Mouse (Mus musculus): Measurements from ENCODE around the gene Shc1. TPM values are rescaled to one million over a fixed set of nuclear protein-coding genes. Genes with fewer than 3 reads are reported as not detected.

Shc1 gene
- polyA plus RNA-seq, 1 experiment from 2014 or later: 48.0 TPM

DNA sequence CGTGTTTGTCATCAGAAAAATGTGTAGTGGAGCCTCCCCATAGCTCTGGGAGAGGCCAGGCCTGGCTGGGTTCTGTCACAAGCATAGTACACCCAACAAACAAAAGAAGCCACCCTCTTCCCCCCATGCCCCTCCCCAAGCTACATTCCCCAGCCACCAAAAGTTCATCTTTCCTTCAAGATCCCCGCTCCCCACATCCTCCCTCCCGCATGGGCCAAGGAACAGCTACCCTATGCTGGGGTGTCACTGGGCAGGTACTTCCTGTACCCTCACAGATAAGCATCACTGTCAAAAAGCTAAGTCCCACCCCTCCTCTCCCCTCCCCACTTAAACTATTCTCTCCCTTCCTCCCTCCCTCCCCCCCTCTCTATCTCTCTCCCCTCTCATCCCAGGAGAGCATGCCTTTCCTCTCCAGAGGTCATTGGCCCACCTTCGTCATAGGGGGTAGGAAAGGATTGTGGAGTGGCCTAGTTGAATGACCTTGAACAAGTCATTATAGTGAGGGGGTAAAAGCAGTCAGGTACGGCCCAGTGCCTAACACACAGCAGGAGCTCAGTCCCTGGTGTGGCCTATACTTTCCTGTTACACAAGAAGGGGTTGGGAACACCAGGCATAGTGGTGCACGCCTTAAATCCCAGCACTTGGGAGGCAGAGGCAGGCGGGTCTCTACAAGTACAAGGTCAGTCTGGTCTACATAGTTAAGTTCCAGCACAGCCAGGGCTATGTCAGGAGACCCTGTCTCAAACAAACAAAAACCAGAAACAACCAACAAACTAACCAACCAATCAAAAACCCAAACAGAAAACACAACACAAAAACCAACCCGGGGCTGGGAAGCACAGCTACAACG is 36.0 kb upstream of the Shc1 start:
- no peaks in the 10 kb centered on the region for H3K27me3 ChIP-seq (ENCODE audit: control insufficient read depth, insufficient read depth, low read length)
- no peaks in the 10 kb centered on the region for H3K4me1 ChIP-seq (ENCODE audit: control insufficient read depth, insufficient read depth, low read length)
- H3K4me3 ChIP-seq (ENCODE audit: low read depth, low read length): no peak overlapping the region
- DNase-seq (ENCODE audit: low spot score) (no peak), ATAC-seq (ENCODE audit: insufficient read depth, low FRiP score, low TSS enrichment) (no peak)
- WGBS: 86% methylated on average over 9 of the region's 9 CpGs
- no peak overlapping the region for H3K4me2 ChIP-seq (ENCODE audit: low read depth)
- no peak overlapping the region for H3K27ac ChIP-seq (ENCODE audit: low read depth, low read length)
- no peaks in the 10 kb centered on the region for H3K9me3 ChIP-seq (ENCODE audit: control insufficient read depth, low read length)
- no peaks in the 10 kb centered on the region for H3K36me3 ChIP-seq (ENCODE audit: control insufficient read depth, insufficient read depth, low read length)
- H3K9ac ChIP-seq (ENCODE audit: low read length): no peak overlapping the region

DNA sequence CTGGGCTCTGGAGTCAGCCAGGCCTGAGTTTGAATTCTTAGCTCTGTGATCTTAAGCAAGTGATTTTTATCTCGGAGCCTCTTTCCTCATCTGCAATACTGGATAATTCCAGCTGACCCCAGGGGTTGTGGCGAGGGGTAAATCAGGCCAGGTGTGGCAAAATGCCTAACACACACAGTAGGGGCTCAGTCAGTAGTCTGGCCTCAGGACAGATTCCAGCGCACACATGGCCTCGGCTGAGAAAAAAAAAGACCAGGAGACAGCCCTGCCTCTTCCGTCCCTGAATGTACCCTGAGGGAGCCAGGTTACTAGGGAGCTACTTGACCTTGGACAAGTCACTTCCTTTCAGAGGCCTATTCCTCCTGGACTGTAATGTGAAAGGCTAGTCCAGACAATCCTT is 35.3 kb upstream of the Shc1 start:
- WGBS: 86% methylated on average over 5 of the region's 5 CpGs
- no peaks in the 10 kb centered on the region for H3K9me3 ChIP-seq (ENCODE audit: control insufficient read depth, low read length)
- ATAC-seq (ENCODE audit: insufficient read depth, low FRiP score, low TSS enrichment) (no peak), DNase-seq (ENCODE audit: low spot score) (no peak)
- no peak overlapping the region for H3K9ac ChIP-seq (ENCODE audit: low read length)
- no peak overlapping the region for H3K27ac ChIP-seq (ENCODE audit: low read depth, low read length)
- H3K4me3 ChIP-seq (ENCODE audit: low read depth, low read length): no peak overlapping the region
- no peak overlapping the region for H3K4me2 ChIP-seq (ENCODE audit: low read depth)
- no peaks in the 10 kb centered on the region for H3K27me3 ChIP-seq (ENCODE audit: control insufficient read depth, insufficient read depth, low read length)
- no peaks in the 10 kb centered on the region for H3K36me3 ChIP-seq (ENCODE audit: control insufficient read depth, insufficient read depth, low read length)
- H3K4me1 ChIP-seq (ENCODE audit: control insufficient read depth, insufficient read depth, low read length): no peaks in the 10 kb centered on the region

DNA sequence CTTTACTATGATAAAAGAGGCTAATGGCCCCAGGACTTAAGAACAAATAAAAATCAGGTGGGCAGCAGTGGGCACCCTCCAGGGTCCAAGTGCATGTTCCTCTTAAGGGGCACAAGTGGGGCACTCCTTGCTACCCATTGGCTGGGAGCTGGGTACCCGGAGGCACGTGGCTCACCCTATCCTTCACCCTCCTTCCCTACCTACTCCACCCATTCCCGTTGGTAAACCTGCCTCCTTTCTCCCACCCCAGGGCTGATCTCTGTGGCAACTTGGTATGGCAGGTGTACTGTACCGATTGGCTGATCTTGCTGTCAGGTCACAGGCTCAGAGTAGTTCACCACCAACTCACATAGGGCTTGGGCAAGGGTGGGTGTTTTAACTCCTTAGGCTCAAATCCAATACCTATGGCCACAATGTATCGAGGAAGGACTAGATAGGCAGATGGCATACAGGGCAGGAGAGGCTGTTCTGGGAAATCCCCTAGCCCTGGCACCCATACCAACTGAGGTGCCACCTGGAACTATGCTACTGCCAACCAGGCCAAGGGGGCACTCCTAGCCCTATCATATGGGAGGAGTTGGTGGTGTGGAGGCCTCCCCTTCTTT is 34.5 kb upstream of the Shc1 start:
- no peak overlapping the region for H3K4me3 ChIP-seq (ENCODE audit: low read depth, low read length)

DNA sequence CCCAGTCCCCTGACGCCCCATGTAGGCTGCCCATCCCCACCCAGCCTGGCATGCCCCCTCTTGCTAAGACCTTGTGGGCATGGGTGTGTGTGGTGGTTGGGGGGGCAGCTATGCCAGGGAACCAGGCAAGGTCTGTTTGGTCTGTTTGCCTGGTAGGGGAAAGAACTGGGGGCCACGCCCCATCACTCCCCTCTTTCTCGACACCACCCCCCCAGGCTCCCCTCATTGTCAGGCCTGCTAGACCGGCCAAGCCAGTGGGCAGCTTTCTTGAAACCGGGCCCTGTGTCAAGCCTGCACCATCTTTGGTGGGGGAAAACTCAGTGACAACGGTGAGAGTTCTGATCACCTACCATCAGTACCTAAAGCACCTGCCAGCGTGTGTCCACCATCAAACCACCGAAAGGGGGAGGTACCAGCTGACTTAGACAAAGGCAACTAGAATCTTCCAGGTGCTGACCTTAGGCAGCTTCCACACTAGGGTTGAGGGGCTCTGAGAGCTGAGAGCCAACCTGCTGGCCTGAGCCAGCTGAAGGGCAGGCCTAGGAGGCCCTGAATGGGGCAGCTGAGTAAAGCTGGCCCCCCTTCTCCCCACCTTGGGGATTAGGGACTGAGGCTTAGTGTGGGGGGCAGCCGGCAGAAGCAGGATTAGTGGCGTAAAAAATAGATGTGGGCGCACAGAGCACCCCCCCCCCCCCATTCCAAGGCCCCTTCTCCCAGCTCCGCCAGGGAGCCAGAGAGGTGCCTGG is 33.7 kb upstream of the Shc1 start:
- H3K4me2 ChIP-seq (ENCODE audit: low read depth): no peak overlapping the region
- H3K4me1 ChIP-seq (ENCODE audit: control insufficient read depth, insufficient read depth, low read length): no peaks in the 10 kb centered on the region
- DNase-seq (ENCODE audit: low spot score) (no peak), ATAC-seq (ENCODE audit: insufficient read depth, low FRiP score, low TSS enrichment) (no peak)
- H3K9ac ChIP-seq (ENCODE audit: low read length): no peak overlapping the region
- H3K27me3 ChIP-seq (ENCODE audit: control insufficient read depth, insufficient read depth, low read length): no peaks in the 10 kb centered on the region
- no peaks in the 10 kb centered on the region for H3K9me3 ChIP-seq (ENCODE audit: control insufficient read depth, low read length)
- H3K27ac ChIP-seq (ENCODE audit: low read depth, low read length): no peak overlapping the region
- H3K4me3 ChIP-seq (ENCODE audit: low read depth, low read length): no peak overlapping the region
- 74% methylated on average over 9 of the region's 12 CpGs for WGBS
- H3K36me3 ChIP-seq (ENCODE audit: control insufficient read depth, insufficient read depth, low read length): no peaks in the 10 kb centered on the region

More for the DNA sequence above, 34.5 kb upstream of the Shc1 start:
- no peak overlapping the region for H3K4me2 ChIP-seq (ENCODE audit: low read depth)
- no peak overlapping the region for H3K9ac ChIP-seq (ENCODE audit: low read length)
- H3K9me3 ChIP-seq (ENCODE audit: control insufficient read depth, low read length): no peaks in the 10 kb centered on the region
- no peaks in the 10 kb centered on the region for H3K27me3 ChIP-seq (ENCODE audit: control insufficient read depth, insufficient read depth, low read length)
- no peaks in the 10 kb centered on the region for H3K4me1 ChIP-seq (ENCODE audit: control insufficient read depth, insufficient read depth, low read length)
- H3K27ac ChIP-seq (ENCODE audit: low read depth, low read length): no peak overlapping the region
- ATAC-seq (ENCODE audit: insufficient read depth, low FRiP score, low TSS enrichment): no peak
- no peak for DNase-seq (ENCODE audit: low spot score)
- WGBS: 83% methylated on average over 5 of the region's 5 CpGs
- no peaks in the 10 kb centered on the region for H3K36me3 ChIP-seq (ENCODE audit: control insufficient read depth, insufficient read depth, low read length)

DNA sequence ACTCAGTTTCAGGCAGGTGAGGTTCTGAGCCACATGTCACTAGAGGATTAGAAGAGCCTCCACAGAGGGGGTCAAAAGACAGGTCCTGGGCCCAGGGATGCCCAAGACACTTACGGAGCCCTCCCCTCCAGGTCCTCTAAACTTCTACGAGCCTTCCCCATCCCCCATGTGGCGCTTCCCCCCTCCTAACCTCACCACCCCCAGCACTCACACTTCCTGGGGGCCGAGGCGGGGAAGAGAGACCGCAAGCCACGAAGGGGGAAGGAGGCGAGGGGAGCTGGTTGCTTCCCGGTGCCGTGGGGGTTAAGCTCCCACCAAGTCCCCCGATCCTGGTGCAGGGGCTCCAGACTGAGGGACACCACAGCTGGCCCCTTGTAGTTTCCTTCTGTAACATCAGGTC is 32.8 kb upstream of the Shc1 start:
- DNase-seq (ENCODE audit: low spot score) (no peak), ATAC-seq (ENCODE audit: insufficient read depth, low FRiP score, low TSS enrichment) (no peak)
- Histone ChIP-seq H3K4me3 (ENCODE audit: low read depth, low read length) (no peak overlapping the region), H3K27ac (ENCODE audit: low read depth, low read length) (no peak overlapping the region), H3K27me3 (ENCODE audit: control insufficient read depth, insufficient read depth, low read length) (no peaks in the 10 kb centered on the region), H3K9ac (ENCODE audit: low read length) (no peak overlapping the region), H3K4me1 (ENCODE audit: control insufficient read depth, insufficient read depth, low read length) (no peaks in the 10 kb centered on the region), H3K36me3 (ENCODE audit: control insufficient read depth, insufficient read depth, low read length) (no peaks in the 10 kb centered on the region), H3K4me2 (ENCODE audit: low read depth) (no peak overlapping the region), H3K9me3 (ENCODE audit: control insufficient read depth, low read length) (no peaks in the 10 kb centered on the region)
- 59% methylated on average over 11 of the region's 11 CpGs for WGBS

DNA sequence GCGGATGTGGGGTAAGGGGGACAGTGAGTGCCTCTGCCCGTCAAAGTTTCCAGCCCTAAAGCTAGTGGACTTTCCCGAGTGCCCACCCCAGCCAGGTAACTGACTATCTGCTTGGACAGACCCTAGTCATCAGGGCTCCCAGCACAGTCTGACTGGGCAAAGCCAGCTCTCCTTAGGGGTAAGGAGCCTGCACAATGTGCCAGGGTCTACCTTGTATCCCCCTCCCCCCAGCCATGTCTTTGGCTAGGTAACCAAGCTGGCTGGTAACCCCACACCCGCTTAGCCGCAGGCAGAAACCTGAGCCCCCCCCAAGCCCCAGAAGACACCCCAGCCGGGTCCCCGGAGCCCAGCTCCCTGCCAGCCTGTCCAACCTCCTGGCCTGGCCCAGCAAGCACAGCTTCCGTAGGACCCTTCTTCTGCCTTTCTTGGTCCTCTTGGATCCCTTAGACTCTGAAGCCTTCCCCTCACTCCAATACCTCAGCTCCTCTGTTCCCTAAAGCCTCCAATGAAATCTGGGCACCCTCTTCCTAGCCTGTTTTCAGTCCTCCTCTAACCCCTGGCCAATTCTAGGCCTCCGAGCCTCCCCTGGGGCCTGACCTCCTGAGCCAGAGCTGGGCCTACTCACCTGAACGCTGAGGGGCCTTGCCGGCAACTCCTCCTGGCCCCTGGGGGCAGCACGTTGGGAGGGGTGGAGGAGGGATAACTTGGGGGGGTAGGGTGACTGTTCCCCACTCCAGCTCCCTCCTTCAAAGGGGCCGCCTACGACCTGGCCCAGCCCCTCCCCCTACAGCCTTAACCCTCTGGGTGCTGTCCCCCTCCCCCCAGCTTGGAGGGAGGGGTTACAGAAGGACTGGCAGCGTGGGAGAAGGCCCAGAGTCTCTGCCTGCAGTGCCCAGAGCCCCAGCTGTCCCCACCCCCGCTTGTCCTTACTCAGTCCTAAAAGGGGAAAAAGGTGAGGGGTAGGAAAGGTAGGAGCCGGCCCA is 31.5 kb upstream of the Shc1 start:
- no peak overlapping the region for H3K9ac ChIP-seq (ENCODE audit: low read length)
- H3K27ac ChIP-seq (ENCODE audit: low read depth, low read length): no peak overlapping the region
- DNase-seq (ENCODE audit: low spot score) (no peak), ATAC-seq (ENCODE audit: insufficient read depth, low FRiP score, low TSS enrichment) (no peak)
- H3K27me3 ChIP-seq (ENCODE audit: control insufficient read depth, insufficient read depth, low read length): no peaks in the 10 kb centered on the region
- H3K4me3 ChIP-seq (ENCODE audit: low read depth, low read length): no peak overlapping the region
- no peaks in the 10 kb centered on the region for H3K36me3 ChIP-seq (ENCODE audit: control insufficient read depth, insufficient read depth, low read length)
- peaks cover 9% of the 10 kb centered on the region; the same call in 1 of the 2 replicates for H3K4me1 ChIP-seq (ENCODE audit: control insufficient read depth, insufficient read depth, low read length)
- H3K4me2 ChIP-seq (ENCODE audit: low read depth): no peak overlapping the region
- no peaks in the 10 kb centered on the region for H3K9me3 ChIP-seq (ENCODE audit: control insufficient read depth, low read length)
- 58% methylated on average over 17 of the region's 17 CpGs for WGBS

DNA sequence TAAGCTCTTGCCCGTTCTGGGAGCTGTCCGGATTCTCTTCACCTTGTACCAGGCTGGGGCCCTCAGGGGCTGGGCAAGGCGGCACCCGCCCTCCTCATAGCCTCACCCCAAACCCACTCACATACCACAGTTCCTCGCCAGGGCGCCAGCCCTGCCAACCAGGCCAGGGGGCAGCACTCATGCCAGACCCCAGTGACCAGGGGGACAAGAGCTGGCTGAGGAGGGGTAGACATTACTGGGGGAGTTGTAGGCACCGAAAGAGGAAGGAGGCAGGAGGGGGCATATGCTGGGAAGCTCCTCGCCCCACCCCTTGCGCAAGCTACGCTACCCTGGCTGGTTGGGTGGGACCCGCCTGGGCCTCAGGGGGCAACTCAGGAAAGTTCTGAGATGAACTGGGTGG is 30.6 kb upstream of the Shc1 start:
- Histone ChIP-seq H3K36me3 (ENCODE audit: control insufficient read depth, insufficient read depth, low read length) (no peaks in the 10 kb centered on the region), H3K9ac (ENCODE audit: low read length) (no peak overlapping the region), H3K4me1 (ENCODE audit: control insufficient read depth, insufficient read depth, low read length) (peaks cover 14% of the 10 kb centered on the region), H3K4me3 (ENCODE audit: low read depth, low read length) (no peak overlapping the region), H3K4me2 (ENCODE audit: low read depth) (no peak overlapping the region), H3K9me3 (ENCODE audit: control insufficient read depth, low read length) (no peaks in the 10 kb centered on the region), H3K27ac (ENCODE audit: low read depth, low read length) (no peak overlapping the region), H3K27me3 (ENCODE audit: control insufficient read depth, insufficient read depth, low read length) (peaks cover 8% of the 10 kb centered on the region)
- 78% methylated on average over 11 of the region's 11 CpGs for WGBS
- DNase-seq (ENCODE audit: low spot score) (no peak), ATAC-seq (ENCODE audit: insufficient read depth, low FRiP score, low TSS enrichment) (no peak)
